Mouse (Mus musculus) G1E (cell line): ENCODE data around the gene Sbno2.

Experiments
- CTCF ChIP-seq: IDR thresholded peaks from 2 replicates; pipeline ENCODE4 v1.5.1; 2012; ENCODE audit warnings: low read depth, low read length, inconsistent platforms, mixed read lengths
- GATA1 ChIP-seq: IDR thresholded peaks from 2 replicates; pipeline ENCODE4 v1.6.1; 2012; ENCODE audit warnings: borderline replicate concordance, low read length, inconsistent platforms, mixed read lengths

DNA sequence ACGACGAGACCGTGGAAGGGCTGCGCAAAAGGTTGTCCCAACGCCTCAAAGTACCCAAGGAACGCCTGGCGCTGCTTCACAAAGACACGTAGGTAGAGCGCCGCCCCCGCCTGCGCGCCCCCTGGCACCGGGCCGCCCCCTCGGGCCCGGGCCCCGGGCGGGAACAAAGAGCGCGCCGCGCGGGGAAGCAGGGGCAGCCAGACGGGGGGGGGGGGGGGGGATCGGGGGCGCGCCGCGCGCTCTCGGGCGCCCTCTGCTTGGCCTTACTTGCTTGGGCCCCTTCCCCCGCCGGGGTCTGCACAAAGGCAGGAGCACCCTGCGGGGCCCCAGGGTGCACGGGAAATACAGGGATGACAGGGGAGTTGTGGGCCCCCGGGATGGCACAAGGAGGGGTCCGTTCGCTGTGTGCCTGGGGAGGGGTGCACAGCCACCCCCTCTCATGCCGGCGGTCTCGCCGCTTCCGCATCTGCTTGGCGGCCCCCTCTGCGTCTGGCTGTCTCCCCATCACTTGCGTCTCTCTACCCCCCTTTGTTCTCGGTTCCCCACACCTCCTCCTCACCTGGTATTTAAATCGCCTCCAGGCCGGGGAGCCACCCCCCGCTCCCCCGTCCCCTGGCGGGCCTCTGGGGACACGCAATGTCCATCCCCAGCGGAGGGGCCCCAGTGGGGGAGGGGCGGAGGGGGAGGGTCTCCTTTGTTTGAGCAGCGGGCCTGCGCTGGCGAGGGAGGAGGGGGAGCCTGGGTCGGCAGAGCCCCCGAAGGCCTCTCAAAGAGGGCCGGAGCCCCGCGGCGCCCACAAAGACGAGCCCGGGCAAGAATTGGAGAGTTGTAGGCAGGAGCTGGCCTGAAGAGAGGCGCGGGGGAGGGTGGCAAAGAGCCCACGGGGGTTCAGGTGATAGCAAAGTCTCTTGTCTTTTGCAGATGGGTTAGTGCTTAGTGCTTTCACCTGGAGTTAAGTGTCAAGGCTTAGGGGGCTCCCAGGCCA, 45.1 kb upstream of the Sbno2 start:
- TF ChIP-seq CTCF (no peak), GATA1 (no peak)
